Mouse (Mus musculus): ENCODE data around the gene Nkapd1.

DNA sequence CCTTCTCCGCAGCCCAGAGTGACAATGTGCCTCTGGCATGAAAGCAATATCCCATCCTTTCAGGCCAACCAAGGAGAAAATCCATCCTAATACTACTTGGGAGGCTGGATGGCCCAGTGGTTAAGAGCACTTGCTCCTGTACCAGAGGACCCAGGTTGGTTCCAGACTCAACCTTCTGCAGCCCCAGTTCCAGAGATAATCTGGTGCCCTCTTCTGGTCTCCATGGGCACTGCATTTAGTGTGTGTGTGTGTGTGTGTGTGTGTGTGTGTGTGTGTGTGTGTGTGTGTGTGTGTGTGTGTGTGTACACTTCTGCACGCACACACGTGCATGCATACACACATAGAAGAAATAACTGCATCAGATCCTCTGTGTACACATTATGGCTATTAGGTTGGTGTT, 23.7 kb downstream of the Nkapd1 start:
- TF ChIP-seq CTCF (IDR thresholded peaks at IDR 0.05; ENCODE audit: control insufficient read depth, insufficient read depth, low read length) = peak; percentile 67
- TF ChIP-seq POLR2A (IDR thresholded peaks at IDR 0.05; ENCODE audit: borderline replicate concordance, control insufficient read depth, low read depth, low read length) = no peak

Data from bone marrow, adult 2 months (tissue).